Mouse (Mus musculus) adipose tissue, adult 10 weeks (tissue): ENCODE data around the gene Copb2. TPM values are rescaled to one million over a fixed set of nuclear protein-coding genes. Genes with fewer than 3 reads are reported as not detected.

Experiments
- polyA plus RNA-seq: library from polyadenylated mRNA; stranded (reverse); fragments of 350-450 nt; fragmentation: Illumina TruSeq; extraction: RNeasy Lipid Tissue Mini Kit (QIAGEN cat#74804); gene quantifications from one replicate; pipeline ENCODE4 v1.2.3, GENCODE M21; 2014; ENCODE audit warnings: low read depth, low replicate concordance

The Copb2 gene
- 118 TPM for polyA plus RNA-seq

GRCm38 (mm10) chr9:98563137-98564126 is at the start of gene Copb2:
Gene Copb2, plus strand, starts transcription at chr9:98563721.

GRCm38 (mm10) chr9:98601156-98601836 is 37.8 kb downstream of the Copb2 start, which contains the start of gene Mrps22:
Gene Mrps22, minus strand, starts transcription at chr9:98601660.

Other genes with a start within 250 kb of the Copb2 start
- 61.0 TPM for gene Rbp1, start 140.8 kb upstream of the Copb2 start, polyA plus RNA-seq
- gene Rbp2, start 77.6 kb upstream of the Copb2 start, polyA plus RNA-seq: 3.5 TPM
- 21.7 TPM for gene Mrps22, start 37.9 kb downstream of the Copb2 start, polyA plus RNA-seq